Mouse (Mus musculus): Measurements from ENCODE around the gene Ralgps2.

- no peak for TF ChIP-seq CTCF (IDR thresholded peaks at IDR 0.05; ENCODE audit: control insufficient read depth, insufficient read depth, low read length)
- TF ChIP-seq POLR2A (IDR thresholded peaks at IDR 0.05; ENCODE audit: borderline replicate concordance, control insufficient read depth, low read depth, low read length) = no peak
Observed at GRCm38 (mm10) chr1:156811928-156812327, 127.5 kb downstream of the Ralgps2 start.

Data from bone marrow, adult 2 months (tissue).